Mouse (Mus musculus) left cerebral cortex, postnatal 36 days (tissue): ENCODE measurements around the gene Rbp2. TPM values are rescaled to one million over a fixed set of nuclear protein-coding genes. Genes with fewer than 3 reads are reported as not detected.

Source experiments
- DNase-seq, 2 experiments: peaks; one replicate each; pipeline ENCODE4 v3.0.0; 2021 to 2022; ENCODE audit warnings: low spot score in 2 of 2, mixed read lengths in 1 of 2
- intact Hi-C: fragments of 180-260 bp; cut with DNase I; formaldehyde crosslinking; loops from one replicate; pipeline ENCODE4 v1.15.1; 2025
- total RNA-seq, 2 experiments: library from RNA; stranded (reverse); gene quantifications; 2 replicates each; pipeline ENCODE4 v1.2.3; 2021

Rbp2 gene
- not detected for total RNA-seq

DNA sequence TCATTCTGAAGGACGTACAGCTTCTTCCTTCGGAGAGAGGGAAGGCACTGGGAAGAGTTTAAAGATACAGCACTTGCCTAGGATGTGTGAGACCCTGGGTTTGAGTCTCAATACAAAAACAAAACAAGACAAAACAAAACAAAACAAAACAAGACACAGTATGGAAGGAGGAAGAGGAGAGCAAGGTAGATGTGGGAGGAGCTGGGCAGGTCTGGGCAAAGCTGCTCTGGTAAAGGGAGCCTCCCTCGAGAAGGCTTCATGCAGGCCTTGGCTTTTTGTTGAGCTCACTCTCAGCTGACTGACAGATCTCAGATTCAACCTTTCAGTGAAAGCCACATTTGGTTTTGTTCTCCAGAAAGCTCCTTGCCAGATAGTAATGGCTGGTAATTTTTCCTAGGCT, at the start of gene Rbp2:
Rbp2 (plus strand) TSS at position 301 of the 400 bp plus-strand sequence.
- DNase-seq: no peak
- intact Hi-C loops: no loop called here

DNA sequence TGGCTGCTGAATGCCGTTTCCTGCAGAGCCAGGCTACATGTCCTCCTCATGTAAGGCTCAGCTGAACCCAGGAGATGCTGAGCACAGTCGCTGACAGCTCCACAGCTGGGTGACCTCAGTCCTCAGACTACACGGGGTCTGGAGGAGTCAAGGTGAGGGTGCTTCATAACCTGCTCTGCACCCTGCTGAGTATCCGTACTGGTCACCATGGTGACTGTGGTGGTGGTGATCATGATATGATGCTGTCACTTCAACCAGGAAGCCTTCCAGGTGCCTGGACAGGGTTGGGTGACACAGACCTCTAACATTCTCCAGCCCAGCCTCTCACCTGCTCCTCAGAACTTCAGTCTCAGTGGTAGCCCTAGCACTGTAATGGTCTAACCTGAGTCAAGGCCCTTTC, 48.1 kb upstream of the Rbp2 start:
- intact Hi-C loops: no loop called here

GRCm38 (mm10) chr9:98439091-98439490, 46.8 kb upstream of the Rbp2 start:
- DNase-seq: no peak
- intact Hi-C loops: no loop called here

More for the DNA sequence above, 48.1 kb upstream of the Rbp2 start:
- no peak for DNase-seq

DNA sequence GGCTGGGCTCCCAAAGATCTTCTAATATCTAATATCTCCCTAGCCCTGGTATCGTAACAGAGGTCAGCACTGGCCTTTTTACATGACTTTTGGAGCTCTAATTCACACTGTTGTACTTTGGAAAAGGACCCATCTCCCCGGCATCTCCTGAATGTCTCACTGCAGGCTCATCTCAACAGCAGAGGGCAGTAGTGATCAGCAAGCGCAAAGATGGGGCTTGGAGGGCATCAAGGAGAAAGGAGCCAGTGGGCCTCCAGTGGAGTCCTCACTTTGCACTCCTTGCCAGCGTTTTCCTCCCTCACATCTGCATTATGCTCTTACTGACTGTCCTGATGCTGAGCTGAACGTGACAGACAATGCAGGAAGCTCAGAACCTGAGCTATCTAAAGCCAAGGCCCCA, 43.3 kb upstream of the Rbp2 start:
- DNase-seq: no peak
- intact Hi-C loops: loop anchor here (2.0 kb wide), 1 partner anchor 96 kb away; no protein-coding TSS in a partner anchor

- intact Hi-C loops: no loop called here
- DNase-seq: no peak
Observed at GRCm38 (mm10) chr9:98445359-98446149, 40.4 kb upstream of the Rbp2 start.

GRCm38 (mm10) chr9:98450976-98451375, 34.9 kb upstream of the Rbp2 start:
- DNase-seq: no peak
- intact Hi-C loops: no loop called here

GRCm38 (mm10) chr9:98466709-98467108, 19.2 kb upstream of the Rbp2 start:
- intact Hi-C loops: no loop called here
- no peak for DNase-seq

DNA sequence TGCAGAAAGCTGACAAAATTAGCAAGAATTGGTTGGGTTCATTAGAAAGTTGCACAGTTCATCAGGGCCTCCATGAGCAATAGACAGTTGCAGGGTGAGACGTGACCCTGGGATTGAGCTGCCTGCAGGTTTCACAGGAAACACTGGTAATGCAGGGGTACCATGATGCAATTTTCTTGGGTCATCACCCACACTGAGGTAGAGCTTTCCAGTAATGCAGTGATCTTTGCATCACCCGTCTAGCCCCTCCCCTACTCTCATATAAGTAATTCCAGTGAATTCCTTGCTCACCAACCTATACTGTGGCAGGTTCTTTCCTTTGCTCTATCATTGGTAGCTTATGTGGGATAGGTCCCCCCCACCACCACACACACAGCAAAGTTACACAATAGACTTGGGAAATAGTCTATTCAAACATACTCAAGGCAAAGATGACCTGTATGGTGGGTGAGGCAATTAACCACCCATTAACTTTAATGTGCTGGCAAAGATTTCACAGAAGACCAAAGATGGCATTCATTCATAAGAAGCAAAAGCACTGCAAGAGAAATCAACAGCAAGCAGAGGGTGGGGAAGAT, 5.7 kb upstream of the Rbp2 start:
- intact Hi-C loops: no loop called here
- DNase-seq: no peak

- intact Hi-C loops: no loop called here
- no peak for DNase-seq
Observed at GRCm38 (mm10) chr9:98482256-98482655, 3.7 kb upstream of the Rbp2 start.

DNA sequence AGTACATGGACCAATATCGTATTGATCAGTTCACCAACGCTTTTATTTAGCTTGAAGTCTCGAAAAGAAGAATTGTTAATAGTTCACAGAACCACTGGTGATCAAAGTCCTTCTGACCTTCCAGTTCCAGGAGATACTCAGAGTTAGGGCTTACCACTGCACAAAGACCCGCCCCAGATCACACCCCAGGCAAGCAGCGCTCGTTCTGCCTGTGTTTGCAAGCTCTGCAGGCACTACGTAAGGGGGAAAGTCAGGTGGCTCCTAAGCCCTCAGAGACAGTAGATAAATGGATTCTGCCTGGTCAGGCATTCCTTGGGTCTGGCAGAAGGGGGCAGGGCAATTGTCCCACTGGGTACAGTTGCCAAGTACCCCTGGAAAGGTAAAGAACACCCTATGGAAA, 895 bp upstream of the Rbp2 start:
- DNase-seq: no peak
- intact Hi-C loops: no loop called here

- no peak for DNase-seq
- intact Hi-C loops: no loop called here
Observed at GRCm38 (mm10) chr9:98487273-98487672, 1.4 kb downstream of the Rbp2 start.

DNA sequence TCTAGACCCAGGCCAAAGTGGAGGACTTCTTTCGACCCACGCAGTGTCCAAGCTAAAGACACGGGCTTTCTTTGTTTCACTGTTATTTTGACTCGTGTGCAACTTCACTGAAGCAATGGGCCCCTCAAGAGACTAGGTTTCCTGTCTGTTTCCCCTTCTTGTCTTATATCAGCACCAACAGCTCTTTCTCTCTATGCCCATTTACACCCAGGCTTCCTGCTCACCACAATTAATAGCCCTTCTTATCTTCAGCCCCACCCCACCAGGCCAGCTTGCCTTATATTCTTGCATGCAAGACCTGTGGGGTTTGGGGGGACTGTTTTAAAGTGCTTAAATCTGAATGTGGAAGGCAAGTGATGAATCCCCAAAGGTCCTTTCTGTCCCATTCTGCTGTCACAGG, 3.6 kb downstream of the Rbp2 start:
- intact Hi-C loops: no loop called here
- DNase-seq: no peak

DNA sequence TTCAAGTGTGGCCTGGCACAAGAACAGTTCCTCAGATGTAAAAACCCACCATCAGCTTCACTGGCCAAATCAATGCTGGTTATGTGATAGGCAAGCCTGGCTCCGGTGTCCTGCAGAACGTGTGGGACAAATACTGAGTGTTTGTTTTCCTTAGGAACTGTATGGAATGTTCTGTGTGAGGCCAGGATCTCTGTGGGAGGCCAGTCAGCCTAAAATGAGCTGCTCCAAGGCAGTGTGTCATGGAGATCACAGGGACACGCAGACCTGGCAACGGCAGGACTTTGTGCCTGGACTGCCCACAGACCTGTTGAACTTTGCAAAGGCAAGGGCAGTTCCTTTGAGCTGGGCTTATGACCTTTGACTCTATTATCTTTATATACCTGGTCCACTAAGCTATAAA, 4.2 kb downstream of the Rbp2 start:
- no peak for DNase-seq
- intact Hi-C loops: no loop called here

GRCm38 (mm10) chr9:98491071-98491470, 5.2 kb downstream of the Rbp2 start:
- DNase-seq: no peak
- intact Hi-C loops: no loop called here

DNA sequence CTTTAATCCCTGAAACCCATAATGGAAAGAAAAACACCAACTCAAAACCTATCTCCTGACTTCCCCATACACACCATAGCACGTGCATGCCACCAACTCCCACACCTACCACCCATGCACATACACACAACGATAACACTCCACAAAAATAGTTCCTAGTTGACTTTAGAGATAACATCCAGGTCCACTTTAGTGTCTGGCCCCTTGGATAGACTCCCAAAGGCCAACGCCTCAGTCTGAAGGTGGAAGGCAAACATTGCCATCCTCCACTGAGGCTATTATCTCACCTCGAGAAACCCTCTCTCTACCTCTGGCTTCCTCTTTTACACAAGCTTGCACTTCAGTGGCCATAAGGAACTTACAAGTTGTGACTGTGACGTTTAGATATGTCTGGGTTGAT, 6.3 kb downstream of the Rbp2 start:
- intact Hi-C loops: no loop called here
- no peak for DNase-seq

- intact Hi-C loops: no loop called here
- DNase-seq: no peak
Observed at GRCm38 (mm10) chr9:98492821-98493220, 6.9 kb downstream of the Rbp2 start.

GRCm38 (mm10) chr9:98497157-98497556, 11.2 kb downstream of the Rbp2 start:
- intact Hi-C loops: no loop called here
- no peak for DNase-seq

DNA sequence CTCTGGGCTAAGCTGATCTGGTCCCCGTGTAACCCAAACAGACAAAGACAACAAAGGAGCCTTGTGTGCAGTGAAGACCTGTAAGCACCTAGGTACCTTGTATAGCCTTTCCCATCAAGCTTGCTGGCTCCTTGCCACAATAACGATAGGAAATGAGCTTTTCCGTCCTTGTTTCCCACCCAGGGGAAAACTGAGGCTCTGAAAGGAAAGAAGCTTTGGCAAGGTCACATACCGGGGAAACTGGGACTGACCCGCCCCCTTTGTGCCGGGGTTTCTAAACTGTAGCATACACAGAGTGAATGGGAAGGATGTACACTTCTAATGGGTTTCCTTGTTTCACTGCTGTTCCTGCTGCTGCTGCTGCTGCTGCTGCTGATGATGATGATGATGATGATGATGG, 12.1 kb downstream of the Rbp2 start:
- intact Hi-C loops: no loop called here
- no peak for DNase-seq

GRCm38 (mm10) chr9:98498717-98499268, 12.9 kb downstream of the Rbp2 start:
- DNase-seq: no peak
- intact Hi-C loops: no loop called here

- no peak for DNase-seq
- intact Hi-C loops: no loop called here
Observed at GRCm38 (mm10) chr9:98499601-98500000, 13.7 kb downstream of the Rbp2 start.

- DNase-seq: no peak
- intact Hi-C loops: no loop called here
Observed at GRCm38 (mm10) chr9:98507480-98507879, 21.6 kb downstream of the Rbp2 start.
